Mouse (Mus musculus): ENCODE data around the gene Cer1.

The Cer1 gene

DNA sequence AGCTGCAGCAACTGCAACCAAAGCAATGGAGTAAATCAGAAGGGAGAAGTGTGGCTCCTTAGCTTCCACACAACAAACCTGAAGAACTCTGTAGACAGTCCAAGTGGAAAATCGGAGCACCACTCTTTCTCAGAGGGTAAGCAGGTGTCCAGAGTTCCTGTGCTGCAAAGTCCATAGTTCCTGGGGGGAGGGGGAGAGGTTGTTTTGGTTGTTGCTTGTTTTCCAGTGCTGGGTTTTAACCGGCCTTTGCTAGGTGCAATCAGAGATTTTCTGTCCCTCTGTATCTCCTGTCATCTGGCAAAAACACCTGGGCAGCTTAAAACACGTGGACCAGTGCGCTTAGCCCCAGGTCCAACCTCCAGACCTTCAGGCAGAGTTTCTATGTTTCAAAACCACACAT lies 10.2 kb downstream of the Cer1 start:
- no peak for DNase-seq (ENCODE audit: low spot score)

DNA sequence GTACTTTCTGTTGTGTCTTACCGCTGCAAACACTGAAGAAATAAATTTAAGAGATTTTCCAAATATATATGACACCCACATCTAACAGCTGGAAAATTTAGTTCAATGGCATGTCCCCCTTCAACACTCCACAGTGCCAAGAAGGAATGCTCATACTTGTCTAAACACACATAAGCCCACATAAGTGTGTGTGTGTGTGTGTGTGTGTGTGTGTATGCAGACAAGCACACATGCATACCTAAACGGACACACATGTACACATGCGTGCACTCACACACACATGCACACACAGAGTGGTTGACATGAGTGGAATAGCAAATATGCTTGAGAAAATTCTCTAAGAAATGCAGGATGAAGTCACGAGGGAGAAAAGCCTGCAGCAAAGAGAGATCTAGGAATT lies 12.4 kb downstream of the Cer1 start:
- DNase-seq (ENCODE audit: low spot score), result no peak

DNA sequence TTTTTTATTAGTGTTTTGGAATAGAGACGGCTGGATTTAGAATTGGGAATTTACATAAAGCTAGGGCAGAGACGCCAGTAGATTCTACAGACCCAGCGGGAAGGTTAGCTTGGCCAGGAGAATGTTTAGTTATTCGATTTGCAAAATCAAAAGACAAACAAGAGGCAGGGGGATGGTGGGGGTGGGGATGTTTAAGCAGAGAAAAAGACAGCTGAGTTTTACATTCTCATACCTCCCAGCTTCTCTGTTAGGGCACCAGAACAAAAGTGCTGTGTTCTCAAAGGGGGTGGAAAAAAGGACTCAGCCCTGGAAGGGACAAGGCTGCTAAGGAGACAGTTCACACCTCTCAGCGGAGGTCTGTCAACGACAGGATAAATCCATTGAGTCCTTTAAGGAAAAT lies 12.8 kb downstream of the Cer1 start:
- no peak for DNase-seq (ENCODE audit: low spot score)

DNA sequence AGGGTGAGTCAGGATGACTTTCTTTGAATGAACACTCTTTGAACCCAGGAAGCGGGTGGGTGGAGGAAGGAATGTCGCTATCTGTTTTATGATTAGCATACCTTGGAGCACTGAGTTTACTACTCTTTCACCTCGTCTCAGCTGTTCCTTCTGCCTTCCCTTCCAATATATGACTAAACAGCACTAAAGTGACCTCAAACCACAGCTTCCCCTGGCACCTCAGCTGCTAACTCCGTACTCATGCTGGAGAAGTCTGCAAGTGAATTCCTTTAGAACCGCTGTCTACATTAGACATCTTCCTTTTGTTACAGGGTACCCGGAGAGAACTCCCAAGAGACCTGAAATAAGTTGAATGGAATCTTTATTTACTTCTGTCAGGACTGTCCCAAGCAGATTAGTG lies 14.0 kb downstream of the Cer1 start:
- DNase-seq (ENCODE audit: low spot score), result no peak

DNA sequence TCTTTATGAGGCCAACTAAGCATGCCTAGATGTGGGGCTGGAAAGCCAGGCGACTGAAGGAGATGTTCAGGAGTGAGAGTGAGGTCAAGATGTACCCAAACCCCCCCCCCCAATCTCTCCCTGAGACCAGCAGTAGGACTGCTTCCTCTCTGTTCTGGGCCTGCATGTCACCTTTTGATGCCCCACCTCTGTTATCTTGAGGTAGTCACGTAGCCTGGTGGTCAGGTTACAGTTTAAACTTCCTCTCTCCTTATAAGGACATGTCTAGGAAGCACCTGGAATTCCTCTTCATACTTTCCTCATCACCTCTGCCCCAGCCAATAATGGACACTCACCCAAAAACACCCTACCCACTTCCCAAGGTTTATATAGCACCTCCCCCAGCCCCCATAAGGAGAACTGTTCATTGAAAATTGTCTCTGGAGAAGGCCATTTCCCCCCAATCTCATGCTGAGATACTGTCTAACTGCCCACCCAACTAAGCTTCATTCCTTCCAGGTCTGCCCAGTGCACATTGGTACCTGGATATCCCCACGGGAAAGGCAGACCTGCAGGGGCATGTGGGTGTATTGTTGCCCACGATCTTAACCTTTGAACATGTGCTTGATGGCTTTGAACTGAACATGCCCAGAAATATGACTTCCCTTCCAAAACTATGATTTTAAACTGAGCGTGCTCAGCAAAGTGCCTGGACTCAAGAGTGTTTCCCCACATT lies 17.1 kb downstream of the Cer1 start:
- DNase-seq (ENCODE audit: low spot score), result no peak

DNA sequence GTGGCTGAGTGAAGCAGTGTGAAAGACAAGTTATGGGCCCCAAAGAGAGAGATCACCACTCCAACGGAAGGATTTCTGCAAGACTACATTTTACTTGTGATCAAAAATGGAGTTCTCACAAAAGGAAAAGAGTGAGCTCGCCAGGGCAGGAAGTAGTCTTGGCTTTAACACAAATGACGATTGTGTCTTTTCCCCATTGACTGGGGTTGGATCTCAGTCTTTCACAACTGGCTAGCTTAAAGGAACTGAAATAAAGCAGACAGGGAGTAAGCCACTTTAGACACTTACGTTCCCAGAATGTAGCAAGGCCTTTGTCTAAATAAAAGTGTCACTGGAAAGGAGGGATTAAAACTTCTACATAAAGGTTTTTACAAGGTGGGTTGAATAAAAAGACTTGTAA lies 17.8 kb downstream of the Cer1 start:
- no peak for DNase-seq (ENCODE audit: low spot score)

DNA sequence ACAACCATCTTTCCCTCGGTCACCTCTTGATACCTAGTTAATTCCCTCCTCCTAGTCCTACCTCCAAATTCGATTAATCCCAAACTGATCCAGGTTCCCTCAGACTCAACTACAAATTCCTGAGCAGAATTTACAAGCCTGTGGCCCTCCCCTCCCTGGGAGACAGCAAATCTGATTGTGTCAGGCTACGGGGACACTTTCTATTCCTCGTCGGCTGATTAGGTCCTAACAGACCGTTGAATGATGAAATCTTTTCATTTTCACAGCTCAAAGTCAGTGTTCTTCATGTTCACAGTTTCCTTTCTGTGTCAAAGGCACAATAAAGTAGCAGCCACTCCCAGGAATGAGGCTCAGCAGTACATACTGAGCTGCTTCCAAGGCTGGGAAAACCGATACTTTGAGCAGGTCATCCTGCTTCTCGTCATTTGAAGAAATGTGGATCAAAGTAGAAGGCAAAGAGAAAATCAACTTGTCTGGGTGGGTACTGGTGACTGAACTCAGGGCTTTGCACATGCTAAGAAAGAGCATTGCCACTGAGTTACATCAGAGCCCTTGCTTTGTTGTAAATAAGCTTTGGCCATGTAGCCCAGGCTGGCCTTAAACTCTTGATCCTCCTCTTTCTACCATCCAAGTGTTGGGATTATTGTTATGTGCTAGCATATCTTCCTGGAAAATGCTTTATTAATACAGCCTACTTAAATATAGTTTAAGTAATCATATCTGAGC lies 19.8 kb downstream of the Cer1 start:
- no peak for DNase-seq (ENCODE audit: low spot score)

DNA sequence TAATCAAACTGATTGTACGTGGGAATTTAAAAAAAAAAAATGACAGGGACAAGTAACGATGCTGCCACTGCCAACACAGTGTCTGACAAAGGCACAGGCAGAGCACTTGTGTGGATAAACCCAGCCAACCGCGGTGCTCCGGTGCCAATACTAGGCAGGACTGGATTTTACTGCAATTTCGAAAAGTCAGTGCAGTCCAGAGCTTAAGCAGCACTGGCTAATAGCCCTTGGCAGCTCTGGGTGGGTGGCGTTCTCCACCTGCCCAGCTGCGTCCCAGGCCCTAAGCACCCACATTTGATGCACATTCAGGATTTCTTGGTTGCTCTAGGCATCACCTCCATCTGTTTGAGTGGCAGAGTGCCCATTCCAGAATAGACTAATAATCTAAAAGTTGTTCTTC lies 21.6 kb downstream of the Cer1 start:
- no peak for DNase-seq (ENCODE audit: low spot score)

DNA sequence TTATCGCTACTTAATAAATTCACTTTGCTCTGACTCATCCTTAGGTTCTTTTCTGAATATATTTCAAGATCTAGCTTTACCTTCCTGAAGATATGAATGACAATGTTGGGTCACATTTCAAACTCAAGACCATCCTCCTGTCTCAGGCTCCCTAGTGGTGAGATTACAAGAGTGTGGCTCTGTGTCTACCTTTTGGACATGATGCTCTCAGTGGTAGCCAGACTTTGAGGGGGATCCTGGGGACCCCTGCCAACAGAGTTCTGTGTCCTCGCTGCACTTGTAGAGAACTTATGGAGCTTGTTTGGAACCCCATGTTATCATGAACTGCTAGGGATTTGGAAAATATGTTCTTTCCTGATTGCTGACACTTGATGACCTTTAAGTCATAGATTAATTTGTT lies 23.5 kb downstream of the Cer1 start:
- DNase-seq (ENCODE audit: low spot score), result no peak

DNA sequence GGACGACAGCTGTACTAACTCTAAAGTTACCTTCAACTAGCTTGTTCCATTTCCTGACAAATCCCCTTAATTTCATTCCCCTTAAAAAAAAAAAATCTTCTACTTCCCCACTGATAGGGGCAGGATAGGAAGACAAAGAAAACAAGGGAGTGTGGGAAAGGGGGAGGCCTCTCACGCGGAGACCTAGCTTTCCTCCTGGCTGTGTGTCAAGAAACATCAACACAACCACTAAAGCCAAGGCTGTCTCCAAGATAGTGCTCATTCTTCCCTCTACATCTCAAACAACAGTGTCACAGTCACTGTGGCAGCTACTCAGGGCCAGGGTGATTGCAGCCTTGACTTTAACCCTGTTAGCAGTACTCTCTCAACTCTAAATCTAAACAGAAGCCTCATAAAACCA lies 24.4 kb downstream of the Cer1 start:
- DNase-seq (ENCODE audit: low spot score), result no peak

DNA sequence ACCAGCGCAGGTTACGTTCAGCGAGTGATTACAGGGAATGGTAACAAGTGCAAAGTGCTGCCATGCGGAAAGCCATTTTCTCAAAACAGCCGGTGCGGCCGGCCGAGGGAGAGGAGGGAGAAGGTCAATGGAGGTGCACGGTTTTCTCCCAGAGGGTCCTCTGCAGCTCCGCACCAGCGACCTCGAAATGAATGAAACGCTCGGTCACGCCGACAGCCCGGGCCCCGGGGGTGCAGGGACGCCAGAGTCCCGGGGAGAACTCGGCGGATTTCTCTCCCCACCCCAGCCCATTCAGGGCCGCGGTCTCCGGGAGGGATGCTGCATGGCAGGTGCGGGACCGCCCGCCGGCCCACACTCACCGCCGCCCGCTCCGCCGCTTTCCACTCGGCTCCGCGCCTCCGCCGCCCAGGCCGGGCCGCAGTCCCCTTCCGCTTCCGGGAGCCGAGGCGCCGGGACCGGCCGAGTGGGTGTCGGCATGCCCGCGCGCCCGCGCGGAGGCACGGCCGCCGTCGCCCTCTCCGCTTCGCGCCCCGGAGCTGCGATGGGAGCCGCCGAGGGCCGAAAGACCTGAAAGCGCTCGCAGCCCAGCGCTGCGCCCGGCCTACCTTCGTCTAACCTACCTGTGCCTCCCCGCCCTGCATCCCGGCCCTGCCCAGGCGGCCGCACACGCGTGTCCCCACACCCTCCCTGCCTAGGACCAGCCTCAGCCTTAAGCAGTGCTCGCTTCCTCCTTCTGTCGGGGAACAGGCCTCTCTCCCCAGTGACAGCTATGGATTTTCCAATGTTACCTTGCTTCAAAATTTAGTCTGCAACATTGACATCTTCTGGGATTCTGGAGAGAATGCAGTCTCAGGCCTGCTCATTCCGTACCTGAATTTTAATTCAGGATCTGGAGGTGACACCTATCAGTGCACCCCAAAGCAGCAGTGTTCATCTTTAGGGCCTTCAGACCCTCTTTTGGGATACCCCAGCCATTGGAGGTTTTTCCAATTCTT lies 25.5 kb downstream of the Cer1 start, which contains the start of gene Zdhhc21:
Gene Zdhhc21, minus strand, starts transcription at position 828 of the 995 bp plus-strand sequence.
- DNase-seq (ENCODE audit: low spot score), result peak; percentile 40

DNA sequence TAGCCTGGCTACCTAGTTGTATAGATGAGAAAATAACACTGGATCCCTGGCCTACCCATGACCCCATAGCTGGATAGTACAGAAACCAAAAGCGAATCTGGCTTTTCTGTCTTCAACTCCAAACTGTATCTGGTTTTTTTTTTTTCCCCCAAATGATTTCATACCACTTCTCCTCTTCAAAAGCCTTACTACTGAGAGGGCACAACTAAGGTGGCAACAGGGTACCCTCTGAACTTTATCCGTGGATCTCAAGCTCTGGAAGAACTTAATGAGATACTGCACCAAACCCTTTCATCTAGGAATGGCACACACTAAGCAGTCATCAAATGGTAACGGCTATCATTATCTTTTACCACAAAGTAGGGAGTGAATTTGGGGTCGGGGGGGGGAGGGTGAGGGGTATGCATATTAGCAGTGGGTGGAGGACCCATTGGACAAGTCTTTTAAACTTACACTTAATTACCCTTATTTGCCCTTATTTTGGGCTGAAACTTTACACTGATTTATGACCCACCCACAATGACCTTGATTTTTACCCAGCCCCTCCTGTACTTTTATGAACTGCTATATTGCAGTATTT lies 26.4 kb downstream of the Cer1 start:
- DNase-seq (ENCODE audit: low spot score), result no peak

DNA sequence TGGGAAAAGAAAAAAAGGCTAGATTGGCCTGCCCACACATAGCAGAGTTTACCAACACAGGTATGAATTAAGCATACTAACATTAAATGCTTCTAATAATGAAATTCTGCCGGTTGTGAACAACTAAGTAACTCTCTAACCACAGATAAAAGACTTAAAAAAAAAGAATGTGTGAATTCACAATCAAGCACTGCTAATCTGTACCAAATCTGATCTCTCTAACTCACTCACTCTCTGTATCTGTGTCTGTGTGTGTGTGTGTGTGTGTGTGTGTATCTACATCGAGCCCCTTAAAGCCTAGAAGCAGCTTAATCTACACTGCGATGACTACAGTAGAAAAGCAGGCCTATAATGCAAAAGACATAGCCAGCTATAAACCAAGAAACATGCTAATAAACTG lies 28.0 kb downstream of the Cer1 start:
- DNase-seq (ENCODE audit: low spot score), result no peak

DNA sequence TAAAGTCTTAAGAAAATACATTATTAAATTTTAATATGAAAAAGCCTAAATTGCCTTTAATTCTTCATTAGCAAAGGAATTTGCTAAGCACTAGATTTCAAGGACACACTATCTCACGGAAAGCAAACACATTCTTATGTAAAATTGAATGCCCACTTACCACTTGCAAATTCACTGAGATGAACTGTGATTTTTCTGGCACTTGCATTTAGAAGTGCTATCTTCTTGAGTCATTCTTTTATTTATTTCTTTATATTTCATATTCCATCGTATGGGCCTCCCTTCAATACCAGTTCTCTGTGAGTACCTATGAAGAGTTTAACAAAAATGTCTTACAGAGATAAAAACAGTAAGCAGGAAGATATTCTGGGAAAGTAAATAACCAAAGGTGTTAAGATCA lies 31.1 kb downstream of the Cer1 start:
- no peak for DNase-seq (ENCODE audit: low spot score)

DNA sequence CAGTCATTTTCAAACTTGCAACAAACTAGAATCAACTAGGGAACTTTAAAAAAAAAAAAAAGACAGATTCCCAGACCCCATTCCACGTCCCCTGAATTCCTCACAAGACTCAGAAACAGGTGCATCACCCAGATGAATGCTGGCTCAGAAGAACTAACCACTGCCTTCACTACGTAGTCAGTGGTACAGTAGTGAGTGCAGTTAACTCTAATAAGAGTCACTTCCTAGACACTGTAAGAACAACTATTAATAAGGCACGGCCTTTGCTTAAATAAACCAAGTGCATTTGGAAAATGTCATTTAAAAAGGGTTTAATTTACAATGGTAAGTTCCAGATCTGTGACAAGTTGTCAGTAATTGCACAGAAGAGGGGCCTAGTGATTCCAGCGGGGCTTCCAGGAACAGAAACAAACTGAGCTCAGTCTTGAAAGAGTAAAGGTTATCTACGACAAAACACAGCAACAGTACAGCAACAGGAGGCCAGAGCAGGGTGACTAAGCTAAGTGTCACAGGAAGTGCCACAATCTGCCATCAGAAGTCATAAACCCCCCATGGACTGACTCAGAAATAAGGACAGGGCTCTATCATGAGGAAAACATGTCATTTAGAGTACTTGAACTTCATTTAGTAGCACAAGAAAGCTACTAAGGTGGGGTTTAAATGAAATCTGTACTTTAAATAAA lies 36.3 kb downstream of the Cer1 start:
- DNase-seq (ENCODE audit: low spot score), result peak; percentile 45

DNA sequence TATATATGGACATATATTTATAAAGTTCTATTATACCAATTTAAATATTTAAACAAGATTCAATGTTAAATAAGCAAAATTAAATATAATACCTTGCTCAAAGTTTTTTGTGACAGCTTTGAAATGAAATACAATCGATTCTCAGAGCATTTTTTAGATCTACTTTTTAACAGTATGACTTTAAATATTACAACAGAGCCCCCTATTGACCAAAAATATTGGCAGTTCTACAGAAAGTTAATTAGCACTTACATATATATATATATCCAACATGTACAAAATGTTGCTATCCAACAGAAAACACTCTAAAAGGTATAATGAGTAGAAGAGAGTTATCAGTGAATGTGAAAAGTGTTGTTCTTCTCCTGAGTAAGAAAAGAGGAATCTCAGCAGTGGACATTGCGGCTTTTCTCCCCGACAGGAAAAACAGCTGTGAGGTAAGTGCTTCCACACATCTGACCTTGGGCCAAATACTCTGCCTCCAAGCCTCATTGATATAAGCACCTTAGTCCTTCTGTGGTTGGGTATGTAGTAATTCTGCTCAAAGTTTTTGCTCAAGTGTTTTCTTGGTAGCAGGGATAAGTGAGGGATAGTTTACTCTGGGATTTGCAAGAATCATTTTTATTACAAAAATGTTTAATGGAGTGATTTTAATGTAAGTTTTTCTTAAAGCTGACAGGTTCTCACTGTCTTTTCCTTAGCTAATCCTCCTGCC lies 47.3 kb downstream of the Cer1 start:
- no peak for DNase-seq (ENCODE audit: low spot score)
